In the genomic region with DNA sequence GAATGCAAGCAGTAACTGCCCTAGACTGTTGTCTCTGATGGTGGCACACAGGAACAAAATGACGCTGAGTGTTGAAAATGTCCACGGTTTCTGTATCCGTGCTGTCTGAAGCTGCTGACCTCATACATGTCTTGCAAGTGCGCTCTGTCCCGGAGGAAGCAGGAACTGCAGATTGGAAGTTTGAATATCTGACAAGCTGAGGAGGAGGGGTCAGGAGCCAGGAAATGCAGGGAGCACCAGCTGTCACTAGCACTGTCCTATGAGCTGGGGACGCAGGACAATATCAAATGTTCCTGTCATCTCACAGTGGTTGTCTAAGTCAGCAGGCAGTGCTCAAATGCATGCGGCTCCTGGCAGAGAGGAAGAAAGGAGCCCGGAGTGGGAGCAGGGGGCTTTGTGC, we compare ENCODE assay signal across 15 mouse cellular contexts. TPM values are rescaled to one million over a fixed set of nuclear protein-coding genes. Genes with fewer than 3 reads are reported as not detected.
DNase-seq lines count a peak whose midpoint lies in the region; ATAC-seq and TF ChIP-seq lines count a peak whose summit lies in the region.
"Had no signal": no experiment of that assay in that cellular context is flagged by ENCODE, and none has a peak within 500 bp of the region (broad histone marks: within the 10 kb centered on the region; RNA-seq: fewer than 3 reads in every experiment).

No protein-coding gene starts in this region.

- no peaks in the 10 kb centered on the region for H3K36me3 ChIP-seq in midbrain, postnatal 0 days (ENCODE audit: insufficient read depth, low read length)
- peaks cover 9% of the 10 kb centered on the region for H3K36me3 ChIP-seq in midbrain, embryonic 13.5 days
- no peaks in the 10 kb centered on the region for H3K36me3 ChIP-seq in stomach, postnatal 0 days (ENCODE audit: control insufficient read depth, insufficient read depth, low read length)
- H3K36me3 ChIP-seq: lung, embryonic 15.5 days had no signal

- H3K4me1 ChIP-seq in midbrain, postnatal 0 days (ENCODE audit: insufficient read depth, low read length), result no peaks in the 10 kb centered on the region; the same call in 1 of the 2 replicates
- H3K4me1 ChIP-seq in midbrain, embryonic 13.5 days (replicated peaks), result peaks cover 30% of the 10 kb centered on the region
- H3K4me1 ChIP-seq in stomach, postnatal 0 days (replicated peaks; ENCODE audit: control insufficient read depth, insufficient read depth), result no peaks in the 10 kb centered on the region

- no peak for ATAC-seq in midbrain, postnatal 0 days (ENCODE audit: low FRiP score)
- ATAC-seq in midbrain, embryonic 13.5 days, result no peak
- ATAC-seq in stomach, postnatal 0 days (ENCODE audit: low FRiP score, low TSS enrichment), result peak; percentile 24; the same call in 1 of the 2 replicates
- ATAC-seq: forebrain, postnatal 0 days had no signal

- no peak for TF ChIP-seq CTCF in midbrain, postnatal 0 days (IDR thresholded peaks at IDR 0.05)
- peak; percentile 35 for TF ChIP-seq CTCF in stomach, postnatal 0 days (IDR thresholded peaks at IDR 0.05; ENCODE audit: low read depth)

- H3K4me2 ChIP-seq in midbrain, postnatal 0 days (ENCODE audit: low read depth, low read length, poor library complexity, severe bottlenecking), result no peak overlapping the region
- no peak overlapping the region for H3K4me2 ChIP-seq in midbrain, embryonic 13.5 days (replicated peaks)
- H3K4me2 ChIP-seq in stomach, postnatal 0 days (replicated peaks; ENCODE audit: low read depth), result no peak overlapping the region
- H3K4me2 ChIP-seq: lung, embryonic 15.5 days had no signal

- H3K4me3 ChIP-seq in midbrain, postnatal 0 days (ENCODE audit: low read depth, low read length), result no peak overlapping the region
- H3K4me3 ChIP-seq in midbrain, embryonic 13.5 days (replicated peaks), result no peak overlapping the region
- no peak overlapping the region for H3K4me3 ChIP-seq in stomach, postnatal 0 days (ENCODE audit: low read depth, low read length)
- H3K4me3 ChIP-seq: hindbrain, embryonic 10.5 days; left cerebral cortex, adult 2 months; lung, embryonic 15.5 days; myocyte had no signal

- H3K9me3 ChIP-seq in midbrain, postnatal 0 days (ENCODE audit: low read length), result no peaks in the 10 kb centered on the region
- H3K9me3 ChIP-seq in midbrain, embryonic 13.5 days, result no peaks in the 10 kb centered on the region
- H3K9me3 ChIP-seq in stomach, postnatal 0 days (ENCODE audit: control insufficient read depth, low read length), result no peaks in the 10 kb centered on the region
- H3K9me3 ChIP-seq: hindbrain, embryonic 10.5 days; lung, embryonic 15.5 days had no signal

- intact Hi-C loops in heart, postnatal 25 days (cut with DNase I), result no loop called here
- intact Hi-C loops in heart, postnatal 10 days (cut with DNase I), result no loop called here

- H3K27ac ChIP-seq in midbrain, postnatal 0 days (ENCODE audit: low read depth, low read length), result no peak overlapping the region
- no peak overlapping the region for H3K27ac ChIP-seq in midbrain, embryonic 13.5 days
- H3K27ac ChIP-seq in stomach, postnatal 0 days (replicated peaks), result no peak overlapping the region
- H3K27ac ChIP-seq: hindbrain, embryonic 10.5 days; left cerebral cortex, adult 2 months; lung, embryonic 15.5 days had no signal

- no peak for TF ChIP-seq EP300 in stomach, postnatal 0 days (optimal IDR thresholded peaks at IDR 0.05)

- DNase-seq in heart, adult 11 months, result peak; percentile 93
- no peak for DNase-seq in heart, postnatal 25 days (ENCODE audit: low spot score)
- peak; percentile 52 for DNase-seq in midbrain, postnatal 0 days (ENCODE audit: low spot score)
- peak; percentile 44 to 53 for DNase-seq in heart, postnatal 10 days
- no peak for DNase-seq in stomach, postnatal 0 days (ENCODE audit: low spot score)
- no peak for DNase-seq in spleen, postnatal 36 days (ENCODE audit: low spot score in 2 of 2)
- DNase-seq in thymus, adult 18-20 months, result no peak
- DNase-seq: adrenal gland, postnatal 14 days; forebrain, postnatal 0 days; right cerebral cortex, adult 18-20 months had no signal

- 57% methylated on average over 8 of the region's 8 CpGs for WGBS in midbrain, postnatal 0 days
- 70% methylated on average over 8 of the region's 8 CpGs for WGBS in midbrain, embryonic 13.5 days
- 65% methylated on average over 8 of the region's 8 CpGs for WGBS in stomach, postnatal 0 days

- no peak overlapping the region for H3K9ac ChIP-seq in midbrain, postnatal 0 days (replicated peaks; ENCODE audit: low read length, poor library complexity, severe bottlenecking)
- no peak overlapping the region for H3K9ac ChIP-seq in midbrain, embryonic 13.5 days (replicated peaks)
- H3K9ac ChIP-seq in stomach, postnatal 0 days (ENCODE audit: low read length), result no peak overlapping the region
- H3K9ac ChIP-seq: forebrain, postnatal 0 days; lung, embryonic 15.5 days had no signal

- no peaks in the 10 kb centered on the region for H3K27me3 ChIP-seq in midbrain, postnatal 0 days (ENCODE audit: insufficient read depth, low read length)
- H3K27me3 ChIP-seq in midbrain, embryonic 13.5 days, result peaks cover 10% of the 10 kb centered on the region; the same call in 1 of the 2 replicates
- H3K27me3 ChIP-seq in stomach, postnatal 0 days (ENCODE audit: control insufficient read depth, insufficient read depth, low read length), result no peaks in the 10 kb centered on the region
- H3K27me3 ChIP-seq: lung, embryonic 15.5 days had no signal

RNA-seq across cellular contexts. Expression of a gene that starts 19.3 kb away (rescaled TPM):
- 1 to 10 TPM; 4.6 to 5.5 TPM for total RNA-seq in heart, postnatal 25 days (2021)
- 116 and 123 TPM in 2 replicates for total RNA-seq in midbrain, postnatal 0 days (2014; rRNA removed)
- polyA plus RNA-seq in midbrain, postnatal 0 days (2015; fragmentation: Nextera tagmentation; extraction: Ambion mirVana), result 185 and 206 TPM in 2 replicates
- 350 and 366 TPM in 2 replicates for polyA plus RNA-seq in midbrain, embryonic 13.5 days (2015; fragmentation: Nextera tagmentation; extraction: Ambion mirVana)
- 10 to 100 TPM; 10.7 to 12.7 TPM for total RNA-seq in heart, postnatal 10 days (2021)
- 26.0 and 28.7 TPM in 2 replicates for polyA plus RNA-seq in stomach, postnatal 0 days (2015; fragmentation: Nextera tagmentation; extraction: Ambion mirVana)

RNA-seq across cellular contexts. Expression of a gene that starts 49.6 kb away (rescaled TPM):
- 10 to 100 TPM; 31.3 to 31.6 TPM for total RNA-seq in heart, postnatal 25 days (2021)
- total RNA-seq in midbrain, postnatal 0 days (2014; rRNA removed), result 21.4 and 27.4 TPM in 2 replicates
- polyA plus RNA-seq in midbrain, postnatal 0 days (2015; fragmentation: Nextera tagmentation; extraction: Ambion mirVana), result 18.6 and 19.2 TPM in 2 replicates
- polyA plus RNA-seq in midbrain, embryonic 13.5 days (2015; fragmentation: Nextera tagmentation; extraction: Ambion mirVana), result 4.9 and 6.5 TPM in 2 replicates
- 10 to 100 TPM; 36.0 to 52.5 TPM for total RNA-seq in heart, postnatal 10 days (2021)
- polyA plus RNA-seq in stomach, postnatal 0 days (2015; fragmentation: Nextera tagmentation; extraction: Ambion mirVana), result 9.2 and 9.4 TPM in 2 replicates

Comparison
In these comparisons a context has a peak if more than half of its experiments do, and no peak if none do; other contexts are left out.
1. DNase-seq: peak in heart, adult 11 months (single experiment), midbrain, postnatal 0 days (single experiment) and heart, postnatal 10 days (2 of 2); none in heart, postnatal 25 days (single experiment), stomach, postnatal 0 days (single experiment), spleen, postnatal 36 days (0 of 2) and thymus, adult 18-20 months (0 of 2).